Mouse (Mus musculus) adrenal gland, adult 8-10 months (tissue): Measurements from ENCODE around the gene Cds2. TPM values are rescaled to one million over a fixed set of nuclear protein-coding genes. Genes with fewer than 3 reads are reported as not detected.

Experiments
- total RNA-seq, 4 experiments: library from RNA; stranded (reverse); gene quantifications; 2 replicates each; pipeline ENCODE4 v1.2.4; 2022

Cds2 gene
- total RNA-seq, 4 experiments from 2014 or later, result 73.5 to 114 (median 87.4) TPM

Other genes starting within 250 kb of the Cds2 start
- 10 to 100 TPM; 10.2 to 14.5 (median 12.2) TPM for gene Rassf2, start 232.9 kb upstream of the Cds2 start, total RNA-seq
- gene Slc23a2, start 118.0 kb upstream of the Cds2 start, total RNA-seq, result 100 to 1,000 TPM; 102 to 154 (median 134) TPM
- gene Tmem230, start 15.3 kb upstream of the Cds2 start, total RNA-seq, result 10 to 100 TPM; 44.1 to 48.7 (median 46.3) TPM
- gene Pcna, start 9.8 kb upstream of the Cds2 start, total RNA-seq, result 10 to 100 TPM; 58.8 to 71.5 (median 65.4) TPM
- gene Prokr2, start 122.3 kb downstream of the Cds2 start, total RNA-seq, result under 1 TPM in 1 of 4 experiments, not detected in 3; 0.07 TPM